Mouse (Mus musculus): ENCODE measurements around the gene Sox18.

Sox18 gene

GRCm38 (mm10) chr2:181680716-181681117 is 9.3 kb upstream of the Sox18 start:
- no peak for DNase-seq (ENCODE audit: low read depth, low spot score)

- no peak for DNase-seq (ENCODE audit: low read depth, low spot score)
Observed at GRCm38 (mm10) chr2:181679951-181680715, 8.7 kb upstream of the Sox18 start, which contains the start of gene Tcea2. TSS of gene Tcea2 (plus strand) at chr2:181680310.

DNA sequence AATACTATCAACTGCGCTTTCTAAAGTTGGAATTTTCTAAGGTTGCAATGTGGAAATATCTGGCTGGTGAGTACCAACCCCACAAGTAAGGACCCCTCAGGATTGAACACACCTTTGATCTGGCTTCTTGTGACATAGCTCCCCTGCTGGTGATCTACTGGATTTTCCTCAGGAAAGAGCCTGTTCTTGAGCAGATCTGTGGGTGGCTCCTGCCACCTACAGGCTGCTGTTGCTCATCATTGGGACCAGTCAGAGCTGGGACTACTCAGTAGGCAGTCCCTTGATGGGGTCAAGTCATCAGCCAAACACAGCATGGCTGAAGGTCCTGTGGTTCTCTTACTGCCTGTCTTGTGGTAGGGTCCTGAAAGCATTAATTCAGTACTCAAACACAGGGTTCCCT is 7.3 kb upstream of the Sox18 start:
- DNase-seq (ENCODE audit: low read depth, low spot score) = no peak

DNA sequence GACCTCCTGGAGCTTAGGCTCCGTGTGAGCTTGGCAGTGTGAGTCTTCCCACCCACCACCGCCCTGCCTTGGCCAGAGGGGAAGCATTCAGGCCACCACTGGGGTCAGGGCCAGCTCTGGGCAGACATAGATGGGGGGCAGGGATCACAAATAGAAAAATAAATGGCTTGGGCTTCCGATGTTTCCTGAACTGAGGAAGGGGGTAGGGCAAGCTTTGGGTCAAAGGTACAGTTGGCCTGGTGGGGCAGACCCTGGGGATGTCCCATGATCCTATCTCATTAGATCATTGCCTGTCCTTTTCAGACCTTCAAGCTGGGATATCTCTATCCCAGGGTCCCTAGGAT is 6.3 kb upstream of the Sox18 start:
- no peak for DNase-seq (ENCODE audit: low read depth, low spot score)

- no peak for DNase-seq (ENCODE audit: low read depth, low spot score)
Observed at GRCm38 (mm10) chr2:181677096-181677754, 5.8 kb upstream of the Sox18 start.

DNA sequence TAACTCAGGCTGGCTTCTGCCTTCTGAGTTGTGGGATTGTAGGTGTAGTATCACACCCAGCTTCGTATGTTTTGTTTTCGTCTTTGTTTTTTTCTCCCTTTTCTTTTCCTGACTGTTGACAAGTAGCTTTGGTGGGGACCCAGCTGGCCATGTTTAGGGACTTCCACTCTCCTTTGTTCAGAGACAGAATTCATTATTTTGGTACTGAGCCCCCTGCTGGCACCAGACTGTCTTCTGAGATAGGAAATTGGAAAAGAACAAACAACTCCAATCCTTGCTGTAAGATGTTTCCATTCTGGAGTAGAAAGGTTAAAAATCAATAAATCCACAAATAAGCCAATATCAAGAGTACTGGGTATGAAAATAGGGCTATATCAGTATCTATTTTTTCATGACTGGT is 5.0 kb upstream of the Sox18 start:
- DNase-seq (ENCODE audit: low read depth, low spot score) = no peak

GRCm38 (mm10) chr2:181675454-181675853 is 4.0 kb upstream of the Sox18 start:
- DNase-seq (ENCODE audit: low read depth, low spot score) = no peak

- DNase-seq (ENCODE audit: low read depth, low spot score) = no peak
Observed at GRCm38 (mm10) chr2:181674934-181675333, 3.5 kb upstream of the Sox18 start.

GRCm38 (mm10) chr2:181673501-181673900 is 2.1 kb upstream of the Sox18 start:
- no peak for DNase-seq (ENCODE audit: low read depth, low spot score)

DNA sequence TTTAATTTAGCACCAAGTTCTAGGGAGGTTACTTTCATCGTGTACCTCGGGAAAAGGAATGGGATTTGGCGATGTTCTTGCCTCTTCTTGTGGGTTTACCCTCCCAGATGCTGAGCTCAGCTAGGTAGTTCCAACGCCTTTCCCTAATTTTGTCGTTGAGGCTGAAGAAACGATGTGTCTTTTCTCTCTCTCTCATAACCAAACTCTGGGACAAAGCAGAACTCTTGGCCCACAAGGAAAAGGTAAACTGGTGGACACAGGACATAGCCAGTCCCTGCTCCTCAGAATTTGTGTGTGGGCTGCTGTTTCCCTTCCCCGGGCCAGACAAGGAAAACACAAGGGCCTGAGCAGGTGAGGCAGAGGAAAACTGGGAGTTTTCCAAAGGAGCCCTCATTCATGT is 544 bp upstream of the Sox18 start:
- no peak for DNase-seq (ENCODE audit: low read depth, low spot score)

- DNase-seq (ENCODE audit: low read depth, low spot score) = no peak
Observed at GRCm38 (mm10) chr2:181670913-181671311, 528 bp downstream of the Sox18 start.

DNA sequence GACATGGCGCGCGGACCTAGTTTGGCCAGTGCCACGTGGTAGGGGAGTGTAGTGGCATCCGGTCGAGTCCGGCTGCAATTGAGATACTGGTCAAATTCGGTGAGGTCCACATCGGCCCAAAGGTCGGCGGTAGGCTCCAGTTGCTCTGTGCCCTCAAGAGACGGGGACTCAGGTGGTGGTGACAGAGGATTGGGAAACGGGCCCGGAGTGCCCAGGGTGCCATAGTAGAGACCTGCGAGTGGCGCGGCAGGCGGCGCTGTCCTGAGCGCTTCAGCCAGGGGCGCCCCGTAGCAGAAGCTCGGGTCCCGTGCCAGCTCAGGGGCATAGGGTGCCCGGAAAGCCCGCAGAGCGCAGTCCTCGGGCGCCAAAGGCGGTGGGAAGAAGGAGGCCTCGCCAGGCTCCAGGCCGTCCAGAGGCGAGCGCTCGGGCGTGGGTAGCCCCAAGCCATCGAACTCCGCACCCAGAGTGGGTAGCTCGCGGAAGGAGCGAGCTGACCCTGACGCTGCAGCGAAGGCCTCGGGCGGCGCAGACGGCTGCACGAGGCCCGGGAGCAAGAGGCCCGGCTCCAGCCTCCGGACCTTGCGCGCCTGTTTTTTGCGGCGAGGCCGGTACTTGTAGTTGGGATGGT is 1.0 kb downstream of the Sox18 start:
- no peak for DNase-seq (ENCODE audit: low read depth, low spot score)

GRCm38 (mm10) chr2:181663298-181663630 is 8.2 kb downstream of the Sox18 start:
- DNase-seq (ENCODE audit: low read depth, low spot score) = no peak

DNA sequence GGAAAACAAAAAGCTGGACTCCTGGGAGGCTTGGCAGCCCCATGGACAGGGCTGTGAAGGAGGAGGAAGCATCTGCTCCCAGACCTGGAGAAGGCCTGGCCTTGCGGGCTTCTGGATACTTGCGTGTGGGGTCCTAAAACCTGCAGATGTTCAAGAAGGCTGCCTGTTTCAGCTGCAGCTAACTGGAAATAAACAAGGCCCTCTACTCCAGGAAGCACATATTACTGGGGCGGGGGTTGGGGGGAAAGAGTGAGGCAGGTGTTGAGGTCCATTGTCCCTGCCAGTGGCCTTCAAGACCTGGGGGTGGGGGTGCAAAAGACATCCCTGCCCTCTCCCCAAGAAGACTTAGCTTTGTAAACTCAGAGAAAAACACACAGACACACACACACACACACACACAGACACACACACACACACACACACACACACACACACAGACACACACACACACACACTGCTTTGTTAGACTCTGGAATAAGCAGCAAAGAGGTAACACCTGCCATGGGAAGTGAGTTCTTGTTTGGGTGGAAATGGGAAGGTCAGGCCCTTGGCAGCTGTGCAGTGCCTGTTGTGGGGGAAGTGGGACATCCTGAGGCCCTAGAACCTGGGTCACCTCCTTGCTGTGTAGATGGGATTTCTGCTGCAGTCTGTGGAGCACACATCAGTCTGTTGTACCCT is 8.7 kb downstream of the Sox18 start:
- DNase-seq (ENCODE audit: low read depth, low spot score) = no peak

GRCm38 (mm10) chr2:181659609-181660055 is 11.8 kb downstream of the Sox18 start:
- no peak for DNase-seq (ENCODE audit: low read depth, low spot score)

DNA sequence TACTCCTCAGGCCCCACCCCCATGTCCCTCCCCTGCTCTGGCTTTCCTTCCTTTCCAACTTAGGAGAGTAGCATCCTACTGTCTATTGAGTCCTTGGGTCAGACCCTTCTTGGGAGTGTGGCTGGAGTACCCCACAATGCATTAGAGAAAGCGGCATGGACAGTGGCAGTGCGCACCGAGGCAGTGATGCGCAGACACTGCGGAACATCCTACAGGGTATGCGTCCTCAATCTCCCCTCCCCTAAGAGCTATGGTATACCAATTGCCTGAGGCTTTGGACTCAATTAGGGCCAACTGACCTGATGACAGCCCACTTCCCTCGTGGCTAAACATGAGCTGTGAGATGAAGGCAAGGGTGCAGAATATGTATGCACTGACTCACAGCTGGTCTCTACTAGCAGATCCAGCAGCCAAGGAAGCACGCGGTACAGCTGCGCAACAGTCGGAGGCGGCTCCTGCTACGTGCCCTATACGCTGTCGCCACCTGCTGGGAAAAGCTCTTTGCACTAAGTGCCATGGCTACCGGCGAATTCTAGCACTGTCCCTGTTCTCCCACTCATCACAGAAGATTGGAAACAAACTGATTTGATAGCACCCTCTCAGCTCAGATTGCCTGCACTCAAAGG is 12.4 kb downstream of the Sox18 start:
- no peak for DNase-seq (ENCODE audit: low read depth, low spot score)

GRCm38 (mm10) chr2:181658528-181658927 is 12.9 kb downstream of the Sox18 start:
- no peak for DNase-seq (ENCODE audit: low read depth, low spot score)

- no peak for DNase-seq (ENCODE audit: low read depth, low spot score)
Observed at GRCm38 (mm10) chr2:181657441-181657840, 14.0 kb downstream of the Sox18 start.

DNA sequence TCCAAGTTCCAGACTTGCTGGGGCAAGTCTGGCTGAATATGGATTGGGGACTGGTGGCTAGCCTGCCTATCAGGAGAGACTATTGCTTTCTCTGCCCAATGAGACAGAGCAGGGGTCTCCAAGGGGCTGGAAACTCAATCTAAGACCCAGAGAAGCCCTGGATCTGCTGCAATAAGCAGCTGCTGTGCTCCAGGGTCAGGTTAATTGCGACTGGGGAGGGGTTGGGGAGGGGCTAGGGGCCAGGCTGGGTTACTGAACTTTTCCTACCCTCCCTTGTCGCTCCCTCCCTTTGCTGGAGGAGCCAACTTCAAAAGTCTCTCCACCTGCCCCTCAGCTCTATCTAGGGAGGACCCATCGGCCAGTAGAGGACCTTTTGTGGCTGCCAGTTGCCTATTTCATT is 14.7 kb downstream of the Sox18 start, which contains the start of gene Gm29797:
TSS of gene Gm29797 (plus strand) at position 301 of the 400 bp plus-strand sequence.
- no peak for DNase-seq (ENCODE audit: low read depth, low spot score)

- DNase-seq (ENCODE audit: low read depth, low spot score) = no peak
Observed at GRCm38 (mm10) chr2:181653523-181653922, 17.9 kb downstream of the Sox18 start.

DNA sequence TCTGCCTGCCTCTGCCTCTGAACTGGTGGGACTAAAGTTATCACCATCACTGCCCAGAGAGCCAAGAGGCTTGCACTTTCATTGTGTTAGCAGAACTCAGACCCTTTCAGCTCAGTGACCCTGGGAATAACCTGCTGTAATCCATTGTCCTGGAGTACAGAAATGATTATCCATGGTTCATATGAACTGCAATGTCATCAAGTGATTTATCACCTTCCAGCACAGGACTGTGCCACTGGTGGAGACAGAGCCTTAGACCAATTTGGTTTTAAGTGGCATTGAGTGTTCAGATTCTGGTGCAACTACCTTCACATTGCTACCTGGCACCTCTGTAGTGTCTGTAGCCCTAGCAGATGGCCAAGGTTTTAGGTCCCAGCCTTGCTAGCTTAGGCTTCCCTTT is 18.4 kb downstream of the Sox18 start:
- DNase-seq (ENCODE audit: low read depth, low spot score) = no peak

- DNase-seq (ENCODE audit: low read depth, low spot score) = no peak
Observed at GRCm38 (mm10) chr2:181648926-181649325, 22.5 kb downstream of the Sox18 start.
